Mouse (Mus musculus): ENCODE results near the gene Myo3b.
A peak's percentile ranks its signal among the peaks of the same experiment; 100 is the strongest.

Gene Myo3b

DNA sequence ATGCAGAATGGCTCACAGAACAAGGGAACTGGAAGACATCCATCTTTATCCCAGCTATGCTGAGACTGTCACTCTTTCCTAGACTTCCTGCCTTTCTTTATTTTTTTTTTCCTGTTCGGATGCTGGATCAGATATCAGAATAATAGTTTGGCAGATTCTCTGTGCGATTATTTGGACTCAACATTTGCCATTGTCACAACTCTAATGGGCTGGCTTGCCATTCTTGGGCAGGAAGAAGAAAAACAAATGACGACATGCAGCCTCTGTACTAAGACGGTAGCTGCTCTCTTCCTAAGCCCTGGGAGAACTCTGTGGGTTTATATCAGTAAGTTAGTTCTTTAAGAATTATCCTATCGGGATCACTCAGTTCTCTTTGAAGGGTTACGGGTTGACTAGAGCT is 89.7 kb downstream of the Myo3b start:
- DNase-seq (ENCODE audit: low read depth, low spot score): no peak

DNA sequence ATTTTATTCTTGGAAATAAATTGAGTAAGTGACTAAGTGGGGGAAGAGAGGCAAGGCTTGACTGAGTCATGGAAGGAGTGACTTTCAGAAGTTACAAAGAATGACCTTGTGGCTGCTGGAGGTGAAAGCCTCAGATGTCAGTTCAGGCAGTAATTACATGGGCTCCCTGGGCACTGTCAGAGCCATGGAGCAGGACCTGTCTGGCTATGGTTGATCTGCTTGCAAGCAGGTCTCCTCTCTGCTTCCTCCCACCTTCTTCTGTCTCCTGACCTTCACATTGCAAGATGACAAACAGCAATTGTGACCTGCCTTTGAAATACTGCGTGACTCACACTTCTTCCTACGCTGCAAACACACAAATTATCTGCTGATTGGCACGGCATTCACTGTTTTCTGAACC is 90.6 kb downstream of the Myo3b start:
- DNase-seq (ENCODE audit: low read depth, low spot score): no peak

DNA sequence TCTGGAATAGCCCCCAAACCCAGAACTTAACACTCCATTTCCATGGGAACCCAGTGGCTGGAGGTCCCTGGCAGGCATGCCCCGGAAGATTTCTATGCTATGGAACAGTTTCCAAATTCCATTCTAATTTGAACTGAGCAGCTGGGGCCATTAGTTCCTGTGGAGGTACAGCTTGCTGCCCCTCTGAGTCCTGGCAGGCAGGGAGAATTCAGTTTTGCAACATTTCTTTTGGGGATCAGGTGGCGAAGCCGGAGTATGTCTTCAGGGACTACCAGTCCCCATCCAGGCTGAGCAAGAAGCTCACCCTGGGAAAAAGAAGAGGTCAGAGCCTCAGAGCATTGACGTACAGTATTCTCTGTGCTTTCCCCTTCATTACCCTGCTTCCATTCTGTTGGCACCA is 94.4 kb downstream of the Myo3b start:
- no peak for DNase-seq (ENCODE audit: low read depth, low spot score)

DNA sequence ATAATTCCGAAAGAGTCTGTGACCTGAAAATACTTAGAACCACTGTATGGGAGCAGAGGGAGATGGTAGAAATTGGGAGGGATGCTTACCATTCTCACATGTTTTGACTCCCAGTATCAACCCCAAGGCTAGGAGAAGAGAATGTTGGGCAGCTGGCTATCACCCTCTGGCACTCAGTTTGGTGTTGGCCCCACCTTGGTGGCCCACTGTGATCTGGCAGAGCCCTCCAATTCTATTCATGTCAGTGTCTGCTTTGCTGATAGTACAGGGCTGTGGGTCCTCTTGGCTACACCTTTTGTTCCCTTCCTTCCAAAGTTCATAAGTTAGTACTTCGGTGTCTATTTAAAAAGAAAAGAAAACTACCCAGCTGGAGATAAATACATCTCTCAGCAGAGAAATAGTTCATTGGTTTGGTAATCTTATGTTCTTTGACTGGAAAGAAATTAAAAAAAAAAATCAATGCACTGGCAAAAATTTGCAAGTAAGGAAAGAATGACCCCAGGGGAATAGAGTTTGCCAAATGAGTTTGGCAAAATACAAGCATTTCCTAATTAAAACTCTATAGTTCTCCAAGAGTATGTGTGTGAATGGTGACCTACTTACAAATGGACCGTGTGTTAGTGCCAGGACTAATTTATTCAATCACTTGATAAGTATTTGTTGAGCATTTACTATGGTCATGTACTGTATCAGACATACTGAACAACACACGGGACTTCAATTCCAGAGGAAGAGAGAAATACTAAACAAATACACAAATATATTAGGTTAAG is 98.5 kb downstream of the Myo3b start:
- no peak for DNase-seq (ENCODE audit: low read depth, low spot score)

GRCm38 (mm10) chr2:70143543-70144188 is 104.7 kb downstream of the Myo3b start:
- DNase-seq (ENCODE audit: low read depth, low spot score): no peak

- DNase-seq (ENCODE audit: low read depth, low spot score): no peak
These were observed 108.2 kb downstream of the Myo3b start for GRCm38 (mm10) chr2:70146993-70147581.

DNA sequence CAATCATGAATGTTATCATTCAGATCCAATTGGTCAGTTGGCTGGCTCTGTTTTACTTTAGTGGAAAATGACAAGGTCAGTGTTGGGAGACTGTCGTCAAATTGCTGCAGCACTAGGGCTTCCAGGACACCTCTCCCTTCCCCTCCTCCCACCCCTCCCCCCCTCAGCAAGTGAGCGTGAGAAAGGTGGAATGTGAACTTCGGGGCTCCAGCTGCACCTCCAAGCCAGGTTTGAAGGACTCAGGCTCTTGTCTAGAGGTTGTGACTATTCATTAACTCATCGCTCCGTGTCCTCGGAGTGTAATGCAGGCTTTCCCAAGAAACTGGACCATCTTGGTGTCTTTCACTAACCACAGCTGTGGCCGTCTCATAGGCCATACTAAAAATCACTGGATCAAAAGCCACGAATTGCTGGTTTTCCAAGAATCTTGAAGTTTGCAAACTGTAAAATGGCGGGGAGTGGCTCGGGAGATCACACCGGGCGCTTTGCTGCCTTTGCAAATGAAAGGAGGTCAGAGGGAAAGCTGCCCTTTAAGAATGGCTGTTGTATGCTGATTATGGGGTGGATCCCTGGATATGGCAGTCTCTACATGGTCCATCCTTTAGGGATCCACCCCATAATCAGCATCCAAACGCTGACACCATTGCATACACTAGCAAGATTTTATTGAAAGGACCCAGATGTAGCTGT is 110.0 kb downstream of the Myo3b start:
- no peak for DNase-seq (ENCODE audit: low read depth, low spot score)

DNA sequence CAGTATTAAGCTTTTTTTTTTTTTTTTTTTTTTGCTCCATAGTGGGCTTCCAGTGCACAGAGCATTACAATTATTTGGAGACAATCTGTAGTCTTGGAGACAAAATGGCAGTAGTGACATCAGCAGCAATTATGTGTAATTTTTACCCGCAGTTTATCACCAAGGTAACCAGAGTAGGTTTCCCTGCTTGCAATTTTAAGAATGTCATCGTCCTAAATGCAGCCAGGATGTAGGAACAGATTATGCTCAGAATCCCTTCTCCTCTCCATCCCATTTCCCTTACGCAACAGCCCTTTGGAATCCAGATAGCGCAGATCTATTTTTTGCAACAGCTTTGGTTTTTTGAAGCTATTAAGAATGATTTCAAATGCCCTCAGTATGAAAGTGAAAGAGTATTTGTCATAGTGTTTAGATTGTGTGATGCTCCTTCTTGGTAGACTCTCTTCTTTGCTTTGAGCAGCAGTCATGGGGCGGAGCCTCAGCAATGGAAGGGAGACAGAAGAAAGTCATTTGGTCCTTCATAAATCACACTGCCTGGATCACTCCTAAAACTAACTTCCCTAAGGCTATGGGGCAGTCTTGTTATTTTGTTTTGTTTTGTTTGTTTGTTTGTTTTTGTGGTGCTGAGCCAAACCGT is 111.6 kb downstream of the Myo3b start:
- no peak for DNase-seq (ENCODE audit: low read depth, low spot score)

- no peak for DNase-seq (ENCODE audit: low read depth, low spot score)
These were observed 113.0 kb downstream of the Myo3b start for GRCm38 (mm10) chr2:70151930-70152329.

DNA sequence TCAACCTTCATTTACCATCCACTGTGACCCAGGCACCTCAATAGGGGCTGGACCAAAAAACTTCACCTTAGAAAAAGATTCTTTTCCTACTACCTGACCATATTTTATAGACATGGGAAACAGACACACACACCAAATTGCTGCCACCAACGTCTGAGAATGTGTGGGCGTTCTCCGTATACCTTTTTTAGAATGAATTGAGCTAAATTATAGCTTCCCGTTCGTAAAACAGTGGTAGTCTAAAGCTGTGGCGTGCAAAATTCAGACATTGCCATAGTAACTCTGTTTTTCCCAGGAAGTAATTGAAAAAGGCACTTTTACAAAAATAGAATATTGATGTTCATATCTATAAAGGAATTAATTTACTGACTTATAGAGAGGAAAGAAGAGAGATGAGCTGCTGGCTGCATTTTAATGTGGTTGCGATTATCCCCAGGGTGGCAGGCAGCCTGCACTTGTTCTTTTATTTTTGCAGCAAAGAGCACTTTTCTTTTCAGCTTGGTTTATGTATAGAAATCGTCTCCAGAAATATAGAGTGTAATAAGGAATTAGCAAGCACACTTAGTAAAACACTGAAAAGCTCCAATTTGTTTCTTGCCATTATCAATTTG is 116.4 kb downstream of the Myo3b start:
- no peak for DNase-seq (ENCODE audit: low read depth, low spot score)

DNA sequence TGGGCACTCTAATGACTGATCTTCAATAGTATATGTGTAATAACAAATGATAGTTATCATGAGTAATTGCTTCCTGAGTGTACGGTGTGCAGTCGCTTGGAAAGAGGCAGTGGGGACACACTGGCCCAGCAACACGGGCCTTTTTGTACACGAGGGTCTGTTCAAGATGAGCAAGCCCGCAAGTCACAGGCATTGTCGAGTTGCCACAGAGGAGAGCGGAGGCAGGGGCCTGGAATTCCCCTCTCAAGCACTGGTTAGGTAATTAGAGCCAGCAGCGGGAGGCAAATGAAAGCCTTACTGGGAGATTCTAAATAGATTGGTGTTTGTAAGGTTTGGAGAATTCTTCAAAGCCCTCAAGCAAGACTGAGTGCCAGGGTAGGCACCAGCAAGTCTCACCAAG is 120.6 kb downstream of the Myo3b start:
- DNase-seq (ENCODE audit: low read depth, low spot score): no peak

DNA sequence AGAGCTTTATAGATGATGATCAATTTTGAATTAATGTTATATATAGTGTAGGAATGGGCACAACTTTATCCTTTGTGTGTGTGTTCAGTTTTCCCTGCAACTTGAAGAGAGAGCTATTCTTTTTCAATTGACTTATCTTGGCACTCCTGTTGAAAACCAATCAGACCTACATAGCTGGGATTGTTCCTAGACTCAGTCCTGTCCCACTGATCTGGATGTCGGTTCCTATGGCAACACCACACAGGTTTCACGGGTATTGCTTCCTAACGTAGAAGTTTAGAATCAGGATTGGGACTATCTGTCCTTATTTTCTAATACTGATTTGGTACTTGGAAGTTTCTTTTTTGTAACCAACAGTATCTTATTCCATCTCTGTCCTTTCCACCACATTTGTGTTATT is 127.3 kb downstream of the Myo3b start:
- DNase-seq (ENCODE audit: low read depth, low spot score): no peak

DNA sequence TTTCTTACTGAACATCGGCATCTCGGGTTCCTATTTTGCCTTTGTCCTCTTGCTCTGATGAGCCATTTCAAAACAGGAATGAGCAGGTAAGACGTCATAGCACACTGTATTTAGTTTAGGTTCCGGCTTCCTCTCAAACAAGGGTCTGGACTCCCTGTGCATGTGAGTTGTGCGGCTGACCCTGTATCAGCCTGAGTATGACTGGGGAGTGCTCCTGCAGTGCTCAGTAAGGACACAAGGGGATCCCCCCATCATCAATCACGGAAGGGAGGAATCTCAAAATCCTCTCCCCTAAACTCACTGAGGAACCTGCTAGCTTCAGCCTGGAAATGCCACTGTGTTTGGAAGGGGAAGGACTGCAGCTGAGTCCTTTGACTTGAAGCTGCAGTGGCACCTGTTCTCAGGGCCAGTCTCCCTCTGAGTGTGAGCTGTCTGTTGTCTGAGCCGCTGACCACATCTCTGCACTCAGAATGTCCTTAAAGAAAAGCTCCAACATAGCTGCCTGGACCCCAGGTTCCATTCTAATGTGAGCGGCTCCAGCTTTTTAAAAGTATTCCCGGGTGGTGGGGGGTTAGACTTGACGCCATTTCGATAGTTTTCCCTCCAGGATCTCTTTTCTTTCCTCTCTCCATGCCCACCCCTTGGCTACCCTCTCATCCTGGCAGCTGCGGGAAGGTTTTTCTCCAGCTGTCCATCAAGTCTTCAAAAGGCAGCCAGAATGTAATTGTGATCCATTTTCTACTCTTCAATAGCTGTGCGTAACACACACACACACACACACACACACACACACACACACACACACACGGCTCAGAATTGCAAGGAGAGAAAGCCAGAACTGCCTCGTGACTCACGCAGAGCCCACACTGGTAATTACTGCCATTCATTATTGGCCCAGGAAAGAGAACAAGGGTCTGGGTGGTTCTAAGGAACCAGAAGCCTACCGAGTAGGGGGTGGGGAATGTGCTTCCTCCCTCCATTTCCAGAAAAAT is 129.3 kb downstream of the Myo3b start:
- no peak for DNase-seq (ENCODE audit: low read depth, low spot score)

- no peak for DNase-seq (ENCODE audit: low read depth, low spot score)
These were observed 131.5 kb downstream of the Myo3b start for GRCm38 (mm10) chr2:70170469-70170868.

- peak; percentile 28 for DNase-seq (ENCODE audit: low read depth, low spot score)
These were observed 138.1 kb downstream of the Myo3b start for GRCm38 (mm10) chr2:70176823-70177708.

- no peak for DNase-seq (ENCODE audit: low read depth, low spot score)
These were observed 138.7 kb downstream of the Myo3b start for GRCm38 (mm10) chr2:70177709-70178030.

GRCm38 (mm10) chr2:70178241-70178640 is 139.3 kb downstream of the Myo3b start:
- DNase-seq (ENCODE audit: low read depth, low spot score): no peak

GRCm38 (mm10) chr2:70182150-70182670 is 143.3 kb downstream of the Myo3b start:
- no peak for DNase-seq (ENCODE audit: low read depth, low spot score)

DNA sequence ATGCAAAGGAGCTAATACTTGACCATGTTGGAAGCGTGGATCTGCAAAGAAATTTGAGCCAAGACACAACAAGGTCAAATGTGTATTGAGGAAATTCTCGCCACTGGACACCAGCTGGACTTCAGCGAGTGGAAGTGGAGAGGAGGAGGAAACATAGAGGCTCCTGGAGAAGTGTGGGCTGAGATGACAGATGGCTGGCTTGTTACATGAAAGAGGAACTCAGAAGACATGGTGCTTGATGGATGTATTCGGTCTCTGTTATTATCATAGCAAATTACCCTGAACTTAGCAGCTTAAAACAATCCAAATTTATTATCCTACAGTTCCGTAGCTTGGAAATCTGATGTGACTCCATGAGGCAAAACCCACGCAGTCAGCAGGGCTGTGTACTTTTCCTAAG is 148.1 kb downstream of the Myo3b start:
- DNase-seq (ENCODE audit: low read depth, low spot score): no peak
